Mouse (Mus musculus): ENCODE results near the gene Cacng6. TPM values are rescaled to one million over a fixed set of nuclear protein-coding genes. Genes with fewer than 3 reads are reported as not detected.

Gene Cacng6
- total and polyA plus RNA-seq, 2 experiments from 2014 or later, result 0.20 TPM; not detected in 1

DNA sequence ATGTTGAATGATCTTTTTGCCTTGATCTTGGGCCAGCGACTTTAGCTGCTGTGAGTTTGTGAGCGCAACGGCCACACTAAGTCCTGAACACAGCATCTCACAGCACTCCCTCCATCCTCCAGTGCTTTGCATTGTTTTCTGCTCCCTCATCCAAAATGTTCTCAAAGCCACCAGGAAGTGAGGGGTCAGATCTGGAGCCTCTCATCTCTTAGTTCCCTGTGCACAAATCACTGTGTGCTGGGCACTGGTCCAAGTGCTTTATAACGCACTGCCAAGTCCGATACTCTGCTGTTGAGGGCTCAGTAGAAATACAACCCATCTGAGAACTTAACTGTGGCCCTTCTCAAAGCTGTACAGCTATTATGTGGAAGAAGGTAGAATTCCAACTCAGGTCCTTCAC, 13.9 kb downstream of the Cacng6 start:
- Histone ChIP-seq H3K9ac (replicated peaks; ENCODE audit: low read length, poor library complexity, severe bottlenecking) (no peak overlapping the region), H3K4me3 (ENCODE audit: low read depth, low read length) (no peak overlapping the region), H3K27ac (ENCODE audit: low read depth, low read length) (no peak overlapping the region), H3K36me3 (ENCODE audit: insufficient read depth, low read length) (no peaks in the 10 kb centered on the region), H3K4me1 (ENCODE audit: insufficient read depth, low read length) (no peaks in the 10 kb centered on the region), H3K9me3 (ENCODE audit: low read length) (no peaks in the 10 kb centered on the region), H3K27me3 (ENCODE audit: insufficient read depth, low read length) (no peaks in the 10 kb centered on the region), H3K4me2 (ENCODE audit: low read depth, low read length, poor library complexity, severe bottlenecking) (no peak overlapping the region)
- TF ChIP-seq CTCF (IDR thresholded peaks at IDR 0.05), result no peak
- ATAC-seq (ENCODE audit: low FRiP score), result no peak
- WGBS, result 41% methylated on average over 5 of the region's 5 CpGs
- DNase-seq (ENCODE audit: low spot score), result no peak

DNA sequence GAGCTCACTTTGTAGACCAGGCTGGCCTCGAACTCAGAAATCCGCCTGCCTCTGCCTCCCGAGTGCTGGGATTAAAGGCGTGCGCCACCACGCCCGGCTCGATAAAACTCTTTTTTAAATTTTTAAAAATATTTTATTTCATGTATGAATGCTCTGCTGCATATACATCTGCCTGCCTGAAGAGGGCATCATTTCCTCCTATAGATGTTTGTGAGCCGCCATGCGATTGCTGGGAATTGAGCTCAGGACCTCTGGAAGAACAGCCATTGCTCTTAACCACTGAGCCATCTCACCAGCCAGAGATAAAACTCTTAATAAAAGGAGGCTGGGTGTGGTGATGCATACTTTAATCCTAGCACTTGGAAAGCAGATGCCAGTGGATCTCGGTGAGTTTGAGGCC, 16.0 kb downstream of the Cacng6 start:
- Histone ChIP-seq H3K4me1 (ENCODE audit: insufficient read depth, low read length) (no peaks in the 10 kb centered on the region), H3K9me3 (ENCODE audit: low read length) (no peaks in the 10 kb centered on the region), H3K4me2 (ENCODE audit: low read depth, low read length, poor library complexity, severe bottlenecking) (no peak overlapping the region), H3K36me3 (ENCODE audit: insufficient read depth, low read length) (no peaks in the 10 kb centered on the region), H3K4me3 (ENCODE audit: low read depth, low read length) (no peak overlapping the region), H3K9ac (replicated peaks; ENCODE audit: low read length, poor library complexity, severe bottlenecking) (no peak overlapping the region), H3K27me3 (ENCODE audit: insufficient read depth, low read length) (no peaks in the 10 kb centered on the region), H3K27ac (ENCODE audit: low read depth, low read length) (no peak overlapping the region)
- ATAC-seq (ENCODE audit: low FRiP score) (no peak), DNase-seq (ENCODE audit: low spot score) (no peak)
- peak; percentile 14; the same call in 1 of the 2 replicates for TF ChIP-seq CTCF (IDR thresholded peaks at IDR 0.05)
- 87% methylated on average over 9 of the region's 11 CpGs for WGBS

DNA sequence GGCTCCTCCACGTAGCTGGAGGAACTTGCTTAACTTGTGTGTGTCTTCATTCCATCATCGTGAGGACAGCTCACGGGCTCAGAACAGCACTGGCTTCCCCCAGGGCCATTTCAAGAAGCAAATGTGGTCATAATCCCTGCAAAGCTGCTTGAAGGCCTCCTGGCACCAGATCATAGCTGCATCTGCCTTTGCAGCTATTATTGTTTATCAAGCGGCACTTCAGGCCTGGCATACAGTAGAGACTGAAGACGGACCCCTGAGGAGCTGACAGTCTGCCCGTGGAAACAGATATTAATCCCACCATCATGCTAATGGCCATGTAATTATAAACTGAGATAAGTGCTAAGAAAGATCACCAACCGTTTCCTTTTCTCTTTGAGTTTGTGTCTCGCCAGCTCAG, 16.5 kb downstream of the Cacng6 start:
- Histone ChIP-seq H3K4me3 (ENCODE audit: low read depth, low read length) (no peak overlapping the region), H3K27ac (ENCODE audit: low read depth, low read length) (no peak overlapping the region), H3K36me3 (ENCODE audit: insufficient read depth, low read length) (no peaks in the 10 kb centered on the region), H3K27me3 (ENCODE audit: insufficient read depth, low read length) (no peaks in the 10 kb centered on the region), H3K4me1 (ENCODE audit: insufficient read depth, low read length) (no peaks in the 10 kb centered on the region), H3K9ac (replicated peaks; ENCODE audit: low read length, poor library complexity, severe bottlenecking) (no peak overlapping the region), H3K4me2 (ENCODE audit: low read depth, low read length, poor library complexity, severe bottlenecking) (no peak overlapping the region), H3K9me3 (ENCODE audit: low read length) (no peaks in the 10 kb centered on the region)
- peak; percentile 67 for DNase-seq (ENCODE audit: low spot score)
- ATAC-seq (ENCODE audit: low FRiP score), result no peak
- no peak for TF ChIP-seq CTCF (IDR thresholded peaks at IDR 0.05)
- WGBS, result 50% methylated on average over 8 of the region's 8 CpGs

DNA sequence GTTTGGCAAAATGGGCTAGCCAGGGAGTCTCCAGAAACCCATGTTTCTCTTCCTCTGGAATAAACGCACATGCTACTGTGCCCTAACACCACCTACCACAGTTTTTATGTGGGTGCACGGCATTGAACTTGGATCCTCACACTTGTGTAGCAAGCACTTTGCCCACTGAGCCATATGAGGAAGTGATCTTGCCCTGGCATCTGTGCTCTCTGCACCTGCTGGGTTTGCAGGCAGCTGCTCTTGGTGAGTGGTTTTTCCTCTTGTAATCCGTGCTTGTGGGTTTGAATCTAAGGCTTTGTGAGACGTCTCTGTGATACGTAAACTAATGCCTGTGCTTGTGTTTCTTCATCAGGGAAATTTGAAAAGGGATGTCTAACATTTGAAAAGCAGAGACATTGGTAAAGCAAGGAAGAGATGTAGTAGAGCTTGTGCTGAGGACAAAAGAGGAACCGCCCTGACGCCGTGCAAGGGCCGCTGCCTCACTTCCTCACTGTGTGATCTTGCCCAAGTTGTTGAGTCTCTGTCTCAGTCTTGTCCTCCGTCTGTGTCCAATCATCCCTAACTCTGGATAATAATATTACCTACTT, 18.6 kb downstream of the Cacng6 start:
- DNase-seq (ENCODE audit: low spot score), result no peak
- TF ChIP-seq CTCF (IDR thresholded peaks at IDR 0.05), result no peak
- no peaks in the 10 kb centered on the region for H3K4me1 ChIP-seq (ENCODE audit: insufficient read depth, low read length)
- no peaks in the 10 kb centered on the region for H3K36me3 ChIP-seq (ENCODE audit: insufficient read depth, low read length)
- H3K27me3 ChIP-seq (ENCODE audit: insufficient read depth, low read length), result no peaks in the 10 kb centered on the region
- no peak overlapping the region for H3K9ac ChIP-seq (replicated peaks; ENCODE audit: low read length, poor library complexity, severe bottlenecking)
- H3K4me3 ChIP-seq (ENCODE audit: low read depth, low read length), result no peak overlapping the region
- no peak overlapping the region for H3K27ac ChIP-seq (ENCODE audit: low read depth, low read length)
- WGBS, result 83% methylated on average over 10 of the region's 10 CpGs
- ATAC-seq (ENCODE audit: low FRiP score), result no peak
- no peaks in the 10 kb centered on the region for H3K9me3 ChIP-seq (ENCODE audit: low read length)
- H3K4me2 ChIP-seq (ENCODE audit: low read depth, low read length, poor library complexity, severe bottlenecking), result no peak overlapping the region

DNA sequence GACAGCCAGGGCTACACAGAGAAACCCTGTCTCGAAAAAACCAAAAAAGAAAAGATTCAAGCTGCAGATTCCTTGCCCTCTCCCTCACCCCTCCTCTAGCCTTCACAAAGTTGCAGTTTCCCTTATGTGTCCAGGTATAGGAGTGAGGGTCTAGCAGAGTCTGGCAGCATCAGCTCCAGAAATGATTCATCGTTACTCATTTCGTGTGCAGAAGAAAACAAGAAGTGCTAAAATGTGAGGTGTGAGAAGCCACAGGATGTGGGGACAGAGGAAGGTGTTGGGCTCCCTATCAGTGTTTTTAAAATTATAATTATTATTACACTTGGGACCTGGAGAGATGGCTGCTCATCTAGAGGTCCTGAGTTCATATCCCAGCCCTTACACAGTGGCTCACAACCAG, 20.7 kb downstream of the Cacng6 start:
- 81% methylated on average over 3 of the region's 3 CpGs for WGBS
- no peak for TF ChIP-seq CTCF (IDR thresholded peaks at IDR 0.05)
- no peak for ATAC-seq (ENCODE audit: low FRiP score)

DNA sequence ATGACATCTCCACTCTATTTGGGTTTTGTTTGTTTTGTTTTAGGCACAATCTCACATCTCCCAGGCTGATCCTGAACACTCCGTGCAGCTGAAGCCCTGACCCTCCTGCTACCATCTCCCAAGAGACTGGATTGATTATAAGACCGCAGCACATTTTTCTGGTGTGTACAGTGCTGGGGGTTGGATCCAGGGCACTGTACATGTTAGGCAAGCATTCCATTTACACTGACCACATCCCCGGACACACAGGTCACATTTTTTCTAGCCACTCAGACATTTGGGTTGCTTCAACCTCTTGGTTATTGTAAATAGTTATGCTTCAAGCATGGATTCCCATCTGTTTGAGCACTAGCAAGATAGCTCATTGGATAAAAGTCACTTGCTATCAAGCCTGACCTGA, 22.6 kb downstream of the Cacng6 start:
- Histone ChIP-seq H3K4me1 (ENCODE audit: insufficient read depth, low read length) (no peaks in the 10 kb centered on the region), H3K9ac (replicated peaks; ENCODE audit: low read length, poor library complexity, severe bottlenecking) (no peak overlapping the region), H3K27ac (ENCODE audit: low read depth, low read length) (no peak overlapping the region), H3K4me3 (ENCODE audit: low read depth, low read length) (no peak overlapping the region), H3K9me3 (ENCODE audit: low read length) (no peaks in the 10 kb centered on the region), H3K27me3 (ENCODE audit: insufficient read depth, low read length) (no peaks in the 10 kb centered on the region), H3K36me3 (ENCODE audit: insufficient read depth, low read length) (no peaks in the 10 kb centered on the region), H3K4me2 (ENCODE audit: low read depth, low read length, poor library complexity, severe bottlenecking) (no peak overlapping the region)
- 79% methylated on average over 3 of the region's 3 CpGs for WGBS
- DNase-seq (ENCODE audit: low spot score) (no peak), ATAC-seq (ENCODE audit: low FRiP score) (no peak)
- TF ChIP-seq CTCF (IDR thresholded peaks at IDR 0.05), result no peak

More for the DNA sequence above, 20.7 kb downstream of the Cacng6 start:
- H3K4me2 ChIP-seq (ENCODE audit: low read depth, low read length, poor library complexity, severe bottlenecking), result no peak overlapping the region
- no peaks in the 10 kb centered on the region for H3K9me3 ChIP-seq (ENCODE audit: low read length)
- DNase-seq (ENCODE audit: low spot score), result no peak
- H3K27me3 ChIP-seq (ENCODE audit: insufficient read depth, low read length), result no peaks in the 10 kb centered on the region
- no peaks in the 10 kb centered on the region for H3K36me3 ChIP-seq (ENCODE audit: insufficient read depth, low read length)
- no peak overlapping the region for H3K4me3 ChIP-seq (ENCODE audit: low read depth, low read length)
- no peaks in the 10 kb centered on the region for H3K4me1 ChIP-seq (ENCODE audit: insufficient read depth, low read length)
- no peak overlapping the region for H3K9ac ChIP-seq (replicated peaks; ENCODE audit: low read length, poor library complexity, severe bottlenecking)
- H3K27ac ChIP-seq (ENCODE audit: low read depth, low read length), result no peak overlapping the region

All from midbrain, postnatal 0 days (tissue).